Mouse (Mus musculus) hindbrain, postnatal 0 days (tissue): ENCODE results near the gene Cxcl16. TPM values are rescaled to one million over a fixed set of nuclear protein-coding genes. Genes with fewer than 3 reads are reported as not detected.

Experiments used
- ATAC-seq: fragments of 200-750 bp; cut with Nextera tagmentation; 2 replicates; pipeline ENCODE4 v1.8.0; 2017; ENCODE audit warnings: mild to moderate bottlenecking, moderate TSS enrichment, moderate library complexity
- DNase-seq: peaks from one replicate; pipeline ENCODE4 v3.0.0-alpha.2; 2015; ENCODE audit warnings: low spot score
- H3K27ac ChIP-seq: fragments of 300-500 bp; sonication (generic); 2 replicates; pipeline ENCODE4 v1.5.1; 2014; ENCODE audit warnings: mild to moderate bottlenecking
- H3K27me3 ChIP-seq: fragments of 300-500 bp; sonication (generic); 2 replicates; pipeline ENCODE4 v1.6.1; 2014; ENCODE audit warnings: low read length, mixed read lengths; ENCODE audit not compliant: insufficient read depth
- H3K36me3 ChIP-seq: fragments of 300-500 bp; sonication (generic); 2 replicates; pipeline ENCODE4 v1.6.1; 2014; ENCODE audit warnings: low read length, mixed read lengths; ENCODE audit not compliant: insufficient read depth
- H3K4me1 ChIP-seq: fragments of 300-500 bp; sonication (generic); 2 replicates; pipeline ENCODE4 v1.6.1; 2014; ENCODE audit warnings: antibody characterized with exemption, low read length, mixed read lengths; ENCODE audit not compliant: insufficient read depth
- H3K4me2 ChIP-seq: fragments of 300-500 bp; sonication (generic); 2 replicates; pipeline ENCODE4 v1.6.1; 2014; ENCODE audit warnings: low read depth, mild to moderate bottlenecking, low read length, moderate library complexity, mixed read lengths
- H3K4me3 ChIP-seq: fragments of 300-500 bp; sonication (generic); 2 replicates; pipeline ENCODE4 v1.5.1; 2014; ENCODE audit warnings: low read length
- H3K9ac ChIP-seq: fragments of 300-500 bp; sonication (generic); replicated peaks from 2 replicates; pipeline ENCODE4 v1.6.1; 2014; ENCODE audit warnings: mild to moderate bottlenecking, low read length, moderate library complexity, mixed read lengths
- H3K9me3 ChIP-seq: fragments of 300-500 bp; sonication (generic); 2 replicates; pipeline ENCODE4 v1.6.1; 2016; ENCODE audit warnings: low read length, mixed read lengths
- CTCF ChIP-seq: IDR thresholded peaks from 2 replicates; pipeline ENCODE4 v1.5.1; 2016; ENCODE audit warnings: antibody characterized with exemption, control low read depth, low read depth
- WGBS: fragments of 180-500 bp; shearing (Covaris S2); extraction: QIAGEN DNeasy Blood & Tissue Kit; methylation state at CpG from one replicate; pipeline ENCODE4 v1.1.7; 2014; 5-methylcytosine and 5-hydroxymethylcytosine counted together
- polyA plus RNA-seq: library from polyadenylated mRNA; unstranded; fragments of >200 nt; fragmentation: Nextera tagmentation; extraction: Ambion mirVana; gene quantifications from 2 replicates; pipeline ENCODE4 v1.2.1, GENCODE M21; 2015
- total RNA-seq: library from RNA; depleted of rRNA; stranded (reverse); fragments of >200 nt; gene quantifications from 2 replicates; pipeline ENCODE4 v1.2.3, GENCODE M21; 2014

The Cxcl16 gene
- total and polyA plus RNA-seq, 2 experiments from 2014 or later: 3.3 to 4.1 TPM

- H3K4me1 ChIP-seq: no peaks in the 10 kb centered on the region
- H3K36me3 ChIP-seq: peaks cover 11% of the 10 kb centered on the region
- no peak overlapping the region for H3K27ac ChIP-seq
- no peaks in the 10 kb centered on the region for H3K27me3 ChIP-seq
- H3K9ac ChIP-seq: no peak overlapping the region
- H3K4me3 ChIP-seq: no peak overlapping the region
- ATAC-seq (no peak), DNase-seq (no peak)
- no peak overlapping the region for H3K4me2 ChIP-seq
- no peaks in the 10 kb centered on the region for H3K9me3 ChIP-seq
- TF ChIP-seq CTCF: no peak
- WGBS: 82% methylated on average over 6 of the region's 6 CpGs
Observed at GRCm38 (mm10) chr11:70444667-70445066, 15.1 kb downstream of the Cxcl16 start.

GRCm38 (mm10) chr11:70443964-70444363 is 15.8 kb downstream of the Cxcl16 start:
- no peak for ATAC-seq
- Histone ChIP-seq H3K4me1 (no peaks in the 10 kb centered on the region), H3K4me2 (no peak overlapping the region), H3K9me3 (no peaks in the 10 kb centered on the region), H3K9ac (no peak overlapping the region), H3K36me3 (peaks cover 18% of the 10 kb centered on the region), H3K27ac (no peak overlapping the region), H3K27me3 (no peaks in the 10 kb centered on the region), H3K4me3 (no peak overlapping the region)
- WGBS: 81% methylated on average over 3 of the region's 3 CpGs
- no peak for DNase-seq
- TF ChIP-seq CTCF: no peak

- no peak for TF ChIP-seq CTCF
- no peaks in the 10 kb centered on the region for H3K27me3 ChIP-seq
- no peak for DNase-seq
- H3K4me3 ChIP-seq: no peak overlapping the region
- no peaks in the 10 kb centered on the region for H3K4me1 ChIP-seq
- ATAC-seq: no peak
- H3K9ac ChIP-seq: no peak overlapping the region
- peaks cover 28% of the 10 kb centered on the region for H3K36me3 ChIP-seq
- WGBS: 92% methylated on average over 7 of the region's 7 CpGs
- H3K27ac ChIP-seq: no peak overlapping the region
- no peaks in the 10 kb centered on the region for H3K9me3 ChIP-seq
- no peak overlapping the region for H3K4me2 ChIP-seq
Observed at GRCm38 (mm10) chr11:70441882-70442281, 17.9 kb downstream of the Cxcl16 start.

- no peaks in the 10 kb centered on the region for H3K9me3 ChIP-seq
- no peak for TF ChIP-seq CTCF
- H3K27me3 ChIP-seq: no peaks in the 10 kb centered on the region
- no peak overlapping the region for H3K9ac ChIP-seq
- H3K4me1 ChIP-seq: no peaks in the 10 kb centered on the region
- no peak overlapping the region for H3K4me3 ChIP-seq
- ATAC-seq (no peak), DNase-seq (no peak)
- H3K27ac ChIP-seq: no peak overlapping the region
- no peak overlapping the region for H3K4me2 ChIP-seq
- WGBS: 93% methylated on average over 4 of the region's 4 CpGs
- peaks cover 41% of the 10 kb centered on the region for H3K36me3 ChIP-seq
Observed at GRCm38 (mm10) chr11:70440637-70441036, 19.1 kb downstream of the Cxcl16 start.

GRCm38 (mm10) chr11:70438728-70439374 is 20.9 kb downstream of the Cxcl16 start:
- Histone ChIP-seq H3K9me3 (no peaks in the 10 kb centered on the region), H3K4me2 (no peak overlapping the region), H3K27ac (no peak overlapping the region), H3K36me3 (peaks cover 41% of the 10 kb centered on the region), H3K4me1 (peaks cover 6% of the 10 kb centered on the region), H3K27me3 (no peaks in the 10 kb centered on the region), H3K4me3 (no peak overlapping the region), H3K9ac (no peak overlapping the region)
- WGBS: 83% methylated on average over 7 of the region's 7 CpGs
- no peak for DNase-seq
- ATAC-seq: no peak
- no peak for TF ChIP-seq CTCF

- ATAC-seq: no peak
- no peak for TF ChIP-seq CTCF
- H3K4me2 ChIP-seq: no peak overlapping the region
Observed at GRCm38 (mm10) chr11:70437426-70437825, 22.4 kb downstream of the Cxcl16 start.

GRCm38 (mm10) chr11:70435476-70435875 is 24.3 kb downstream of the Cxcl16 start:
- H3K27ac ChIP-seq: no peak overlapping the region
- TF ChIP-seq CTCF: no peak
- no peak for ATAC-seq
- no peak overlapping the region for H3K4me3 ChIP-seq
- H3K36me3 ChIP-seq: peaks cover 38% of the 10 kb centered on the region
- DNase-seq: no peak
- peaks cover 16% of the 10 kb centered on the region for H3K4me1 ChIP-seq
- WGBS: 85% methylated on average over 5 of the region's 5 CpGs
- H3K9ac ChIP-seq: no peak overlapping the region
- H3K9me3 ChIP-seq: no peaks in the 10 kb centered on the region
- no peak overlapping the region for H3K4me2 ChIP-seq
- H3K27me3 ChIP-seq: no peaks in the 10 kb centered on the region

More at GRCm38 (mm10) chr11:70437426-70437825, 22.4 kb downstream of the Cxcl16 start:
- no peak overlapping the region for H3K4me3 ChIP-seq
- no peak overlapping the region for H3K27ac ChIP-seq
- WGBS: 88% methylated on average over 6 of the region's 6 CpGs
- H3K4me1 ChIP-seq: peaks cover 12% of the 10 kb centered on the region
- no peak for DNase-seq
- peaks cover 41% of the 10 kb centered on the region for H3K36me3 ChIP-seq
- no peak overlapping the region for H3K9ac ChIP-seq
- no peaks in the 10 kb centered on the region for H3K27me3 ChIP-seq
- H3K9me3 ChIP-seq: no peaks in the 10 kb centered on the region
